Mouse (Mus musculus) heart, embryonic 10.5 days (tissue): ENCODE results near the gene Pcyt1b. TPM values are rescaled to one million over a fixed set of nuclear protein-coding genes. Genes with fewer than 3 reads are reported as not detected.

ENCODE experiments used
- DNase-seq: peaks from one replicate; pipeline ENCODE4 v3.0.0-alpha.2; 2017; ENCODE audit warnings: low spot score
- H3K27ac ChIP-seq: fragments of 300-500 bp; sonication (generic); 2 replicates; pipeline ENCODE4 v1.5.1; 2016; ENCODE audit warnings: mild to moderate bottlenecking
- H3K27me3 ChIP-seq: fragments of 300-500 bp; sonication (generic); 2 replicates; pipeline ENCODE4 v1.6.1; 2016; ENCODE audit warnings: mild to moderate bottlenecking; ENCODE audit not compliant: poor library complexity, insufficient read depth, severe bottlenecking
- H3K36me3 ChIP-seq: fragments of 300-500 bp; sonication (generic); 2 replicates; pipeline ENCODE4 v1.6.1; 2016; ENCODE audit warnings: mild to moderate bottlenecking, moderate library complexity
- H3K4me1 ChIP-seq: fragments of 300-500 bp; sonication (generic); 2 replicates; pipeline ENCODE4 v1.6.1; 2016; ENCODE audit warnings: mild to moderate bottlenecking
- H3K4me3 ChIP-seq: fragments of 300-500 bp; sonication (generic); 2 replicates; pipeline ENCODE4 v1.5.1; 2016; ENCODE audit warnings: mild to moderate bottlenecking, moderate library complexity
- H3K9me3 ChIP-seq: fragments of 300-500 bp; sonication (generic); 2 replicates; pipeline ENCODE4 v1.6.1; 2016; ENCODE audit warnings: mild to moderate bottlenecking, moderate library complexity
- WGBS: fragments of 180-500 bp; shearing (Covaris S2); methylation state at CpG from one replicate; pipeline ENCODE4 v1.1.7; 2016; 5-methylcytosine and 5-hydroxymethylcytosine counted together
- polyA plus RNA-seq: library from polyadenylated mRNA; unstranded; fragments of >200 nt; fragmentation: Nextera tagmentation; extraction: Ambion mirVana; gene quantifications from 2 replicates; pipeline ENCODE4 v1.2.1, GENCODE M21; 2016

Pcyt1b gene
- 3.6 and 4.2 TPM in 2 replicates for polyA plus RNA-seq

GRCm38 (mm10) chrX:93654218-93655002 lies at the start of gene Pcyt1b:
Pcyt1b (plus strand) TSS chrX:93654863.
- Histone ChIP-seq H3K36me3 (no peaks in the 10 kb centered on the region), H3K27ac (no peak within 1 kb of the TSS), H3K27me3 (no peaks in the 10 kb centered on the region), H3K4me1 (no peaks in the 10 kb centered on the region), H3K9me3 (no peaks in the 10 kb centered on the region), H3K4me3 (no peak within 1 kb of the TSS)
- 19% methylated on average over 3 of the region's 3 CpGs for WGBS
- DNase-seq = no peak

GRCm38 (mm10) chrX:93630256-93630655 lies 24.4 kb upstream of the Pcyt1b start:
- no peaks in the 10 kb centered on the region for H3K4me1 ChIP-seq
- WGBS = 78% methylated on average over 1 of the region's 1 CpGs
- H3K4me3 ChIP-seq = no peak overlapping the region
- H3K9me3 ChIP-seq = no peaks in the 10 kb centered on the region
- peaks cover 2% of the 10 kb centered on the region; the same call in 1 of the 2 replicates for H3K36me3 ChIP-seq
- no peaks in the 10 kb centered on the region for H3K27me3 ChIP-seq
- DNase-seq = no peak
- H3K27ac ChIP-seq = no peak overlapping the region

GRCm38 (mm10) chrX:93631657-93632449 lies 22.8 kb upstream of the Pcyt1b start, which contains the start of gene Pola1:
Pola1 (minus strand) TSS chrX:93632155.
- WGBS = 17% methylated on average over 53 of the region's 53 CpGs
- Histone ChIP-seq H3K36me3 (no peaks in the 10 kb centered on the region), H3K27me3 (no peaks in the 10 kb centered on the region), H3K27ac (peak within 1 kb of the TSS; percentile 78), H3K4me3 (peak within 1 kb of the TSS; percentile 63), H3K4me1 (no peaks in the 10 kb centered on the region), H3K9me3 (no peaks in the 10 kb centered on the region)
- DNase-seq = peak; percentile 92

- DNase-seq = no peak
- H3K27ac ChIP-seq = no peak overlapping the region
- no peaks in the 10 kb centered on the region for H3K36me3 ChIP-seq
- no peak overlapping the region for H3K4me3 ChIP-seq
- H3K4me1 ChIP-seq = no peaks in the 10 kb centered on the region
- no peaks in the 10 kb centered on the region for H3K9me3 ChIP-seq
- H3K27me3 ChIP-seq = no peaks in the 10 kb centered on the region
- WGBS = 79% methylated on average over 2 of the region's 2 CpGs
Measured at GRCm38 (mm10) chrX:93634861-93635375, 19.7 kb upstream of the Pcyt1b start.

GRCm38 (mm10) chrX:93643600-93643999 lies 11.1 kb upstream of the Pcyt1b start:
- WGBS = 82% methylated on average over 3 of the region's 3 CpGs
- Histone ChIP-seq H3K4me1 (no peaks in the 10 kb centered on the region), H3K27me3 (no peaks in the 10 kb centered on the region), H3K4me3 (no peak overlapping the region), H3K36me3 (no peaks in the 10 kb centered on the region), H3K9me3 (no peaks in the 10 kb centered on the region), H3K27ac (no peak overlapping the region)
- DNase-seq = no peak

GRCm38 (mm10) chrX:93644022-93644421 lies 10.6 kb upstream of the Pcyt1b start:
- H3K36me3 ChIP-seq = no peaks in the 10 kb centered on the region
- no peaks in the 10 kb centered on the region for H3K27me3 ChIP-seq
- no peak overlapping the region for H3K4me3 ChIP-seq
- no peaks in the 10 kb centered on the region for H3K4me1 ChIP-seq
- H3K27ac ChIP-seq = no peak overlapping the region
- H3K9me3 ChIP-seq = no peaks in the 10 kb centered on the region
- no peak for DNase-seq

- WGBS = 87% methylated on average over 2 of the region's 2 CpGs
- no peaks in the 10 kb centered on the region for H3K9me3 ChIP-seq
- H3K27ac ChIP-seq = no peak overlapping the region
- no peak overlapping the region for H3K4me3 ChIP-seq
- H3K4me1 ChIP-seq = no peaks in the 10 kb centered on the region
- no peaks in the 10 kb centered on the region for H3K36me3 ChIP-seq
- no peaks in the 10 kb centered on the region for H3K27me3 ChIP-seq
- DNase-seq = no peak
Measured at GRCm38 (mm10) chrX:93650738-93651137, 3.9 kb upstream of the Pcyt1b start.

GRCm38 (mm10) chrX:93655153-93655552 lies 490 bp downstream of the Pcyt1b start:
- Histone ChIP-seq H3K27me3 (no peaks in the 10 kb centered on the region), H3K4me1 (no peaks in the 10 kb centered on the region), H3K4me3 (no peak overlapping the region), H3K36me3 (no peaks in the 10 kb centered on the region), H3K27ac (no peak overlapping the region), H3K9me3 (no peaks in the 10 kb centered on the region)
- WGBS = 78% methylated on average over 5 of the region's 5 CpGs
- DNase-seq = no peak

- no peaks in the 10 kb centered on the region for H3K36me3 ChIP-seq
- no peak overlapping the region for H3K27ac ChIP-seq
- no peaks in the 10 kb centered on the region for H3K9me3 ChIP-seq
- no peaks in the 10 kb centered on the region for H3K4me1 ChIP-seq
- no peaks in the 10 kb centered on the region for H3K27me3 ChIP-seq
- no peak for DNase-seq
- WGBS = 68% methylated on average over 5 of the region's 5 CpGs
- no peak overlapping the region for H3K4me3 ChIP-seq
Measured at GRCm38 (mm10) chrX:93663919-93664586, 9.4 kb downstream of the Pcyt1b start.

GRCm38 (mm10) chrX:93664787-93665186 lies 10.1 kb downstream of the Pcyt1b start:
- Histone ChIP-seq H3K27ac (no peak overlapping the region), H3K9me3 (no peaks in the 10 kb centered on the region), H3K4me1 (no peaks in the 10 kb centered on the region), H3K4me3 (no peak overlapping the region), H3K36me3 (no peaks in the 10 kb centered on the region), H3K27me3 (no peaks in the 10 kb centered on the region)
- no peak for DNase-seq
- 46% methylated on average over 4 of the region's 4 CpGs for WGBS

- Histone ChIP-seq H3K27me3 (peaks cover 6% of the 10 kb centered on the region; the same call in 1 of the 2 replicates), H3K4me3 (peak overlapping the region; percentile 49; the same call in 1 of the 2 replicates), H3K4me1 (no peaks in the 10 kb centered on the region), H3K36me3 (no peaks in the 10 kb centered on the region), H3K9me3 (no peaks in the 10 kb centered on the region), H3K27ac (no peak overlapping the region)
- 32% methylated on average over 3 of the region's 3 CpGs for WGBS
- DNase-seq = no peak
Measured at GRCm38 (mm10) chrX:93674432-93674831, 19.8 kb downstream of the Pcyt1b start.

- Histone ChIP-seq H3K9me3 (no peaks in the 10 kb centered on the region), H3K27ac (peak overlapping the region; percentile 80), H3K4me1 (no peaks in the 10 kb centered on the region), H3K36me3 (no peaks in the 10 kb centered on the region), H3K27me3 (peaks cover 6% of the 10 kb centered on the region; the same call in 1 of the 2 replicates), H3K4me3 (peak overlapping the region; percentile 49)
- peak; percentile 93 for DNase-seq
- WGBS = 13% methylated on average over 19 of the region's 19 CpGs
Measured at GRCm38 (mm10) chrX:93674836-93675795, 20.5 kb downstream of the Pcyt1b start.
